Mouse (Mus musculus) hindlimb bud, embryonic 11.5 days (tissue): ENCODE data around the gene Rfxank.

Experiments used
- DNase-seq: peaks from one replicate; pipeline ENCODE4 v3.0.0-alpha.2; 2012; ENCODE audit warnings: low read depth, low spot score; ENCODE audit errors: extremely low spot score

Rfxank gene

DNA sequence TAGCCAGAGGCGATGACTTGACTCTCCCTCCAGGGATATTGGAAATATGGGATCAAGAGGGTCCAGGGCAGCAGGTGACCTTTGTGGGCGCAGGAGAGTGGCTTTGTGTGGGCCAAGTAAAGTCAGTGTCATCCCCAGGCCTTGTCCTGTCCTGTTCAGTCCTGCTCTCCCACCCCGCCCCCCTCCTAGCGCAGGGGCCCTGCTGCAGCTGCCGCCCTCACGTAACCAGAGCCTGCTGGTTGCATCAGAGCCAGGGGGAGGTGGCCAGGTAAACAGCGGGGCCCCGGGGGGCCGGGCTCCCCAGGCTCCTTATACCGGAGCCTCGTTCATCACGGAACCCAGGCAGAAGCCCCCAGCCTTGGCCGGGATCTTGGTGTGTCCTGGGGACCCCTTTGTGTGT lies 11.2 kb upstream of the Rfxank start:
- DNase-seq, result no peak

DNA sequence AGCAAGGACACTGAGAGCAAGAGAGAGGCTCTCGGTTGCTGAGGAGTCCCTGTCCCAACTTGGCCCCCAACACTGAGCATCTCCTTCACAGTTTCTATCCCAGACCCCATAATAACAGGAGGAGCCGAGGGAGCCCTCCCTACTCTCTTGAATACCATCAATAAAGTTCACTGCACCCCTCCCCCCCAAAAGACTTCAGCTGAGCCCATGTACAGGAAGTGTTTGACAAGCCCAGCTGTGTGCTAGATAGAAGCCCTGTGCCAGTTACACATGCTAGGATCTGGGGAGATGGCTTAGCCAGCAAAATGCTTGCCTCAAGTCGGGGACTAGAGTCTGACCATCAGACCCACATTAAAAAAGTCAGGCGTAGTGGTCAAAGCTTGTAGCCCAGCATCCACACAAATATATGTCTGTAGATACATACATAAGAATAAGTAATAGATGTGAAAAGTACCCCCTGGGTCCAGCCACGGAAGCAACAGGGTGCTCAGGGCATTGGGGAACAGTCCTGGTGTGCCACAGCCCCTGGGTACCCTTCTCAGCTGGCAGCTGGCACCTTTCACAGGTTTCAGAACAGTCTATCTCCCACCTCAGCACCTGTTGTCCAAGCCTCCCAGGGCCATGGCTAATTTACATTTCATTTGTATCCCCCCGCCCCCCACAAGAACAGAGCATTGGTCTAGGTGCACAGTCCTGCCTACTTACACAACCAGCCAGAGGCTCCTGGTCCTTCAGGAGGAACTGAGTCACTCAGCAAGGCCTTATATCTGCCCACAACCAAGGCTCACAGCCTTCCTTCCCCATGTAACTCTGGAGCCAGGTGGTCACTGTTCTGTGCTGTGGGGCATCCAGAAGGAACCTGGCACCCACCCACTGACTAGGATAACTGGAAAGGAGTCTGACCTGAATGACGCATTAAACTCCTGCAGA lies 9.0 kb upstream of the Rfxank start:
- no peak for DNase-seq

DNA sequence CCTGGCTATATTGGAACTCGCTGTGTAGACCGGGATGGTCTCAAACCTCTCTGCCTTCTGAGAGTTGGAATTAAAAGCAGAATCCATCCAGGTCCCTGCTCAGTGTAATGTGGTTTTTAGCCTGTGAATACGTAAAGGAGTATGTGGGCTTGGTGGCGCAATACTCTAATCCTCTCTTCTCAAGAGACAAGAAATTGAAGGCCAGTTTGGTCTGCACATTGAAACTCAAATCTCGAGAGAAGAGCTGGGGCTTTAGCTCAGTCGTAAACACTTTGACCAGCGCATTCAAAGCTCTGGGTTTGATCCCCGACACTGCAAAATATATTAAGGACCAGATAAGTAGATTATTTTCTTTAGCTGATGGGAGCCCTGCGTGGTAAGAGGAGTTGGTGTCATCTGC lies 1.0 kb upstream of the Rfxank start:
- no peak for DNase-seq

DNA sequence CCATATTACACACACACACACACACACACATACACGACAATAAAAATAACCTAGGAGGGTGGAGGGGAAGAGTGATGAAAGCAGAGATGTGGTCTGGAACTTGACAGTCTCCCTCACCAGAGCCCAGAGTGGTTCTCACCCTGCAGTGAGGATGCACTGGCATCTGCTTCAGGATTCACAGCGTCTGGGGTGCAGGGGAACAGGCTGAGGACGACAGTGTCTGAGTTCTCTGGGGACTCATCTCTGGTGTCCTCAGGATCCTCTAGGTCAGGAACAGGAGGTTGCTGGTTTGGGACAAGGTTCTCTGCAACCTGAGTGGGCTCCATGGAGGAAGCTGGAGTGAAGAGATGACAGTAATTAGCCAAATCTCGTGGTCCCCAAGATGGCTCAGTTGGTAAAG lies 1.1 kb downstream of the Rfxank start:
- DNase-seq, result no peak

GRCm38 (mm10) chr8:70136591-70136990 lies 2.4 kb downstream of the Rfxank start:
- no peak for DNase-seq

DNA sequence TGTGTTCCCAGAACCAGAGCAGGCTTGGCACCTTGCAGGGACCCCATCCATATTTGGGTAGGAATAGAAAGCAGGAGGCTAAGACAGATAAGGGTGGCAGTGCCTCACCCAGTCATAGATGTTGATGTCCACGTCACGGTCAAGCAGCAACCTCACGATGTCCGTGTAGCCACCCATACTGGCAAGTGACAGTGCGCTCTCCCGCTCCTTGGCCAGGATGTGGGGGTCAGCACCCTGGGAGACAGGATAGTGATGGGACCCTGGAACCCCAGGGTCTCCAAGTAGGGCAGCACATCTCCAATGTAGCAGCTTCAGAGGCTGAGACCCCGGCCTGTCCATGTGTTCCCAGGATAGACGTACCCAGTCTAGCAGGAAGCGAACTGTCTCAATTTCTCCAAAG lies 4.0 kb downstream of the Rfxank start:
- DNase-seq, result no peak

DNA sequence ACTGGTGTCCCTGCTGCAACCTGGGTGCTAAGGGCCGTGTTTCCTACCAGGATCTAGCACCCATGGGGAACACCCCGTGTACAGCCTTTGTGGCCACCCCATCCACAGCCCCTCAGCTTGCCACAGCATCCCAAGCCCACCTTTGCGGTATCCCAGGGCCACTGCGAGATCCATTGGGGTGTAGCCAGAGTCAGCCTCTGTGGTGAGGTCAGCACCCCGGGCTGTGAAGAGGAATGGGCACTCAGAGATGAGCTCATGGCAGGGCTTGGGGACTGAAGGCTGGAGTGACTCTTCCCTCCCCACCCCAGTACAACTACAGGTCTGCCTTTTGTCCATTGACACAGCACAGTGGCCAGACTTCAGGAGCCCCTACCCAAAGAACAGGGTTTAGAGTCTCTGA lies 4.9 kb downstream of the Rfxank start:
- DNase-seq, result no peak

GRCm38 (mm10) chr8:70131166-70131883 lies 7.6 kb downstream of the Rfxank start, which contains the start of gene Nr2c2ap:
Gene Nr2c2ap, plus strand, starts transcription at chr8:70131333.
- peak; percentile 86 for DNase-seq

DNA sequence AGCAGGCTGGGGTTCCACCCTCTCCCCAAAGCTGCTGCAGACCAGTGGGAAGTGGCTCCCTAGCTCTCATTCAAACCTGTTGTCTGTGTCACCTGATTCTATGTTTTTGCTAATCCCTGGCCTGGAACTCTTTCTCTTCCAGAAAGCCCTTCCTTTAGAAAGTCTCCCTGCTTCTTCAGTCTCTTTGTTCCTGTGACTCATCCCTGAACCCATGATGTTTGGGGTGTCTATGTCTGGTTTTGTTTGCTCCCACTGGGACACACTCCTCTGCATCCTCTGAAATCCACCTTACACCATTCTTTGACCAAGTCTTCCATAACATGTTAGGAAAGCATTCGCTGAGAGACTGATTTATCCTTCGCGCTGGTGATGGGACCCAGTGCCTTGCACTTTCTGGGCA lies 8.9 kb downstream of the Rfxank start:
- no peak for DNase-seq

- DNase-seq, result no peak
These were observed 9.5 kb downstream of the Rfxank start for GRCm38 (mm10) chr8:70129309-70129952.

DNA sequence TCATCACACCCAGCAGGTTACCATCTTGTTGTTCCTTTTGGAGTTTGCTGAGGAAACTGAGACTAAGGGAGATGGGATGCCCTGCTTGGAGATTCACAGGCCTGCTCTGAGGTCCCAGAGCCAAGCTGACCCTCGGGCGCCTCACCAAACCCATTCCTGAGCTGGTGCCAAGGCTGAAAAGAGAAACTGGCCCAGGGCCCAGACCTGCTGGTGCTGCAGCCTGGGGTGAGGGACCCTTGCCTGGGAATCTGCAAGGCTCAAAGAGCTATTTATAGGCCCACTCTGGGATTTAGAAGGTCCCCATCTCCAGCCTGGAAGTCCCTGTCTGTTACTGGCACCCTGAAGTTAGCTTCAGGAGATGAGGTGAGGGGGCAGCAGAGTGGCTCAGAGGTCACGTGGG lies 10.5 kb downstream of the Rfxank start:
- no peak for DNase-seq

DNA sequence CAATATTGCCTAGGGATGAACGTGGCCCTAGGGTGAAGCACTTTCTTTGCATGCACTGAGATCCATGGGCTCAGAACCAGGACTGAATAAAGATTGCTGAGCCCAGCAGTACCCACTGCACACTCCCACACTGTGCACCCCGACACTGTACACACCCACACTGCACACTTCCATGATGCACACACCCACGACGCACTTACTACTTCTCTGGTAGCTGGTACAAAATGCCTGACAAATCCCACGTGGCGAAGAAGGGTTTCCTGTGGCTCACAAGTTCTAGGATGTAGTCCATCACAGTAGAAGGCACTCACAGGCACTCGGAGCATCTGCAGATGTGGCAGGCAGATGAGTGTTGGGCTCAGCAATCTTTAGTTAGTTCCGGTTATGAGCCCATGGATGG lies 14.0 kb downstream of the Rfxank start:
- DNase-seq, result no peak

- DNase-seq, result no peak
These were observed 16.1 kb downstream of the Rfxank start for GRCm38 (mm10) chr8:70122863-70123262.

DNA sequence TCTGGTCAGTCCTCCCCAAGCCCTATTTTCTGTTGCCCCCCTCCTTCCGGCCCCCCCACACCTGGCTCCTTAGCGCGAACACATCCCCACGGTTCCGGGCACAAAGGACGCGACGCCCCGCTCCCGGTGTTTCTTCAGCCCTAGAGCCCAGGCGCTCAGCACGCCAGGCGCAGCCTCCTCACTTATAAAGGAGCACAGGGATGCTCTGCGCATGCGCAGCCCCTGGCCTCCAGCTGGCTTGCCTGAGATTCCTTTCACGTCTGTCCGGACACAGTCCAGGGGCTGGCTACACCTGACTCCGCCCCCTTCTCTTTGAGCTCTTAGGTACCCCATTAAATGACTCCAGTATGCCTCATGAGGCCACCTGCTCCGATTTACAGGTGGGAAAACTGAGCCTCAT lies 18.3 kb downstream of the Rfxank start, which contains the start of gene Ncan:
Gene Ncan (minus strand): TSS at position 207 of the 400 bp plus-strand sequence.
- peak; percentile 56 for DNase-seq

DNA sequence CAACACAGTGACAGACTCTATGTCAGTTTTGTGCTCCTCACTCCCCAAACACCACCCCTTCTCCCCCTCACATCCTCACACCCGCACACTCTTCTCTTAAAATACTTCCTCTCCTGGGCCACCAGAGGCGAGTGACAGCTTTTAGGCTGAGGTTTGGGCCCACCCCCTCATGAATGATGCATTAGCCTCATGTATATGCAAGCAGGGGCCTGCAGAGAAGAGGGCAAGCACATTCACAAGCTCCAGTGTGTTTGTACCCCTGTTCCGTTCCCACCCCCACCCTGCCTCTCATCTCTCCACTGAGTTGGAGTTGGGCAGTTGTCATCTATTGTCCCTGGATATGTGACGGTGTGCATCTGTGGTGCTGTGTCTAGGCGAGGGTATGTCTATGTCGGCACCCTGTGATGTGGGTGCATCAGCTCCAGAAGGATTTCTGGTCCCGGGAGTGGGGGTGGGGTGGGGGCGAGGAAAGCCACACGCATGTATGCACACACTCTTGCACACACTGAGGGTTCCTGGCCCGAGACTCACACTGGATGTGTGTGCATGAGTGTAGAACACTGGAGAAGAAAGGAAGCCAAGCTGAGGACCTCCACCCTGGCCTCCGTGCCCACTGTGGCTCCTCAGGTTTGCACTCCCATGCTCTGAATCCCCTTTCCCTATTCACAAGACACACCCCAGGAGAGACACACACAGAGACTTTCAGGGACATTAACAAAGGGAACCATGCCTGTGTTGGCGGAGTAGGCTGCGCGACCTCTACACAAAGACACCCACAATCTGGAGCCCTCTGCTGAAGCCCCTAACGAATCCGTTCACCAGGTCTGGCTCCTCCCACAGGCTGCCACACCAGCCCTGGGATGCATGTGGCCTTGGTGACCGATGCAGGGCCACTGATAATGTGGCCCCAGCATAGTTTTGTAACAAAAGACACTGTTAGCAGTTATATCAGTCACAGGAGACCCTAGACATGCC lies 19.9 kb downstream of the Rfxank start:
- no peak for DNase-seq

- no peak for DNase-seq
These were observed 21.3 kb downstream of the Rfxank start for GRCm38 (mm10) chr8:70117611-70118010.

DNA sequence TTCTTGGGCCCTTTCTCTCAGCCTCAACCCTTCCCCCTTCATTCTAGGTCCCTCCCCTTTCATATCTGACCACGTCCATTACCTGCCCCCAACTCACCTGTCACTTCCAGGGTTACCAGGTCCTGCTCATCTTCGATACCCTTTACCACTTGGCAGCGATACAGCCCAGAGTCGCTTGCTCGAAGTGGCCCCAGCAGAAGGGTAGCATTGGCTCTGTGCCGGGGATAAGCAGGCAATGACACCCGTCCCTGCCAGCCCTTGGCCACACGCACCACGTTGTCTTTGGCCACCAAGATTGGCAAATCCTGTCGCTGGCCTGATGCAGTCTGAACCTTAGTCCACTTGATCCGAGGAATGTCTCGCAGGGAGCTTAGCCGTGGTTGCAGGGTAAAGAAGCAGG lies 24.1 kb downstream of the Rfxank start:
- no peak for DNase-seq

DNA sequence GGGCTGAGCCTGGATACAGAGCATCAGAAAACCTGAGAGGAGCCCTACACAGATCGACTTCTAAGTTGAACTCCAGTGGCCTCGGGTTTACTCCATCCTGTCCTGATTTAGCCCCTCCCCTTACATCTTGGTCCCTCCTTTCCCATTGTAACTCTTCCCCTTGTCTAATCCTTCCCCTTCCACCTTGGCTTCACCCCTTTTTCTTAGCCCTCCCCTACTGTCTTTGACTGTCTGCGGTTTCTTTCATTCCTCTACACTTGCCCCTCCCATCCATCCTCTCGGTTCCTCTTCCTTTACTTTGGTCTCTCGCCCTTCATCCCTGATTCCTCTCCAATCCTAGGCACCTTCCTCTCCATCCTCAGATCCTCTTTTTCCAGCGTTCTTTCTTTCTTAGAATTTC lies 24.5 kb downstream of the Rfxank start:
- DNase-seq, result no peak

DNA sequence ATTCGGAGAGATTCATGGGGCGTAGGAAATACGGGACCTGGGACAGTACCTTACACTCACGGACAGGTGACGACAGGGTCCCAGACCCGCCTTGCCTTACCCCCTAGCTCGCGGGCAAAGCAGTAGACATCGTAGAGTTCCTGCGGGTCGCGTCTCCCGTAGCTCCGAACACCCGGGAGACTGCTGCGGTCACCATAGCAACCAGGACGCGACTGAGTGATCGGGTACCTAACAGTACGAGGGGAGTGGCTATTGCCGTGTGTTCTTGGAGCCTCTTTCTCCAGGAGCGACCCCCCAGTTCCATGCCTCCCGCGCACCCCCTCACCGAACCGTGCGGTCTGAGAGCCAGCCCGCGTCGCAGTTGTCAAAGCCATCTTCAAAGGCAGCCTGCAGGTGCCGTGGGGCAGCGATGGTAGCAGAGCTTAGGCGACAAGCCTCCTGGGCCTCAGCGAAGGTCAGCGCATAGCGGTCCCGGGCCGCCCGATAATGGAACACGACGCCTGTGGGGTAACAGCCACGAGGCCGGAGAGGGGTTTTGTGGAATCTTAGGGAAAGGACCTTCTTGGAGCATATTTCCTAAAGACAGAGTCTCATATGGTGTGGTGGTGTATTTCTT lies 26.4 kb downstream of the Rfxank start:
- DNase-seq, result no peak

DNA sequence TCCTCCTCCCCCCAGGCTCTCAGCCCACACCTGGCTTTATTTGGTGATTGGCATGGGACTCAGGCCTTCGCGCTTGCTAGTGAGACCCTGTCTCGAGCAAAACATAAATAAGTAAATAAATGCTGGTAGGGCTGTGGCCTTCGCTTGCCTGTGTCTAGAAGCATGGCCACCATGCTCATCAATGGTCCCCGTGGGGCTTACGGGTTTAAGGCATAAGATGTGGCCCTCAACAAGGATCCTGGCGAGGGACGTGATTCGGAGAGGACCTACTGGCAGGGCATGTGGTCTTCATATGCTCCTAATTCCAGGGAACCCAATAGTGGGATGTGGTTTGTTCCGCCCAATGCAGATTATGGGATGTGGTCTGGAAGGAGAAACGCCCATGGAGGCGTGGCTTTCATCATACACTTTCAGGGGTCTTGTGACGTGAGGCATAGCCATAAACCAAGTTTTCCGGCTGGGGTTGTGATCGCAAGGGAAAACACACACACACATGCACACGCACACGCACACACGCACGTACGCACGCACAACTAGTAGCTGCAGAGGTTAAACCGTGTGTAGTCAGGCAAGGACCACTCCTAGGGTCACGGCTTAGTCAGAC lies 27.7 kb downstream of the Rfxank start:
- no peak for DNase-seq
